Mouse (Mus musculus) kidney, postnatal 0 days (tissue): ENCODE results near the gene Galk2. TPM values are rescaled to one million over a fixed set of nuclear protein-coding genes. Genes with fewer than 3 reads are reported as not detected.

ENCODE experiments used
- ATAC-seq: fragments of 200-750 bp; cut with Nextera tagmentation; replicated peaks from 2 replicates; pipeline ENCODE4 v1.8.0; 2017; ENCODE audit warnings: low read depth, moderate number of reproducible peaks, moderate TSS enrichment, moderate library complexity; ENCODE audit not compliant: low FRiP score
- DNase-seq: peaks from one replicate; pipeline ENCODE4 v3.0.0-alpha.2; 2016; ENCODE audit warnings: low spot score
- H3K27ac ChIP-seq: fragments of 300-500 bp; sonication (generic); 2 replicates; pipeline ENCODE4 v1.5.1; 2014; ENCODE audit warnings: mild to moderate bottlenecking
- H3K27me3 ChIP-seq: fragments of 300-500 bp; sonication (generic); 2 replicates; pipeline ENCODE4 v1.6.1; 2014; ENCODE audit warnings: low read length, mixed read lengths; ENCODE audit not compliant: insufficient read depth
- H3K36me3 ChIP-seq: fragments of 300-500 bp; sonication (generic); 2 replicates; pipeline ENCODE4 v1.6.1; 2014; ENCODE audit warnings: low read length, mixed read lengths; ENCODE audit not compliant: insufficient read depth
- H3K4me1 ChIP-seq: fragments of 300-500 bp; sonication (generic); replicated peaks from 2 replicates; pipeline ENCODE4 v1.6.1; 2014; ENCODE audit warnings: antibody characterized with exemption, low read length, mixed read lengths; ENCODE audit not compliant: insufficient read depth
- H3K4me2 ChIP-seq: fragments of 300-500 bp; sonication (generic); 2 replicates; pipeline ENCODE4 v1.6.1; 2014; ENCODE audit warnings: mild to moderate bottlenecking, low read length, moderate library complexity, mixed read lengths
- H3K4me3 ChIP-seq: fragments of 300-500 bp; sonication (generic); replicated peaks from 2 replicates; pipeline ENCODE4 v1.5.1; 2014; ENCODE audit warnings: low read depth, low read length
- H3K9ac ChIP-seq: fragments of 300-500 bp; sonication (generic); 2 replicates; pipeline ENCODE4 v1.6.1; 2014; ENCODE audit warnings: low read depth, low read length
- H3K9me3 ChIP-seq: fragments of 300-500 bp; sonication (generic); replicated peaks from 2 replicates; pipeline ENCODE4 v1.6.1; 2016; ENCODE audit warnings: low read length, inconsistent platforms, mixed read lengths
- CTCF ChIP-seq: IDR thresholded peaks from 2 replicates; pipeline ENCODE4 v1.5.1; 2016; ENCODE audit warnings: antibody characterized with exemption, low read depth, mild to moderate bottlenecking, moderate library complexity
- WGBS: fragments of 180-500 bp; shearing (Covaris S2); extraction: QIAGEN DNeasy Blood & Tissue Kit; methylation state at CpG from one replicate; pipeline ENCODE4 v1.1.7; 2014; 5-methylcytosine and 5-hydroxymethylcytosine counted together
- polyA plus RNA-seq: library from polyadenylated mRNA; unstranded; fragments of >200 nt; fragmentation: Nextera tagmentation; extraction: Ambion mirVana; gene quantifications from 2 replicates; pipeline ENCODE4 v1.2.1, GENCODE M21; 2015

Galk2 gene
- polyA plus RNA-seq, 1 experiment from 2014 or later, result 60.6 TPM

DNA sequence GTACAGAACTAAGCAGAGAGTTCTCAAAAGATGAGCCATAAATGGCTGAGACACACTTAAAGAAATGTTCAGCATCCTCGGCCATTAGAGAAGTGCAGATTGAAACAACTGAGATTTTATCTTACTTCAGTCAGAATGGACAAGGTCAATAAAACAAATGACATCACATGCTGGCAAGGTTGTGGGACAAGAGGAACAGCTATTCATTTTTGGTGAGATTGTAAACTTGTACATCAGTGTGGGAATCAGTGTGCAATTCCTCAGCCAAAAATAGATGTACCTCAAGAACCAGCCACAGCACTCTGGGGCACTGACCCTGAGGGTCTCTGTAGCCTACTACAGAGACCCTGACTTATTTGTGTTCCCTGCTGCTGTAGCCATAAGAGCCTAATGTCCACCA is 84.4 kb downstream of the Galk2 start:
- DNase-seq, result no peak
- TF ChIP-seq CTCF, result no peak
- Histone ChIP-seq H3K4me3 (no peak overlapping the region), H3K9ac (no peak overlapping the region), H3K27ac (no peak overlapping the region), H3K36me3 (0 out of 2 replicates have a peak, but pooled peaks cover 19% of the 10 kb centered on the region), H3K4me2 (no peak overlapping the region), H3K9me3 (no peaks in the 10 kb centered on the region), H3K4me1 (no peaks in the 10 kb centered on the region), H3K27me3 (no peaks in the 10 kb centered on the region)
- ATAC-seq, result no peak
- 65% methylated on average over 1 of the region's 1 CpGs for WGBS

DNA sequence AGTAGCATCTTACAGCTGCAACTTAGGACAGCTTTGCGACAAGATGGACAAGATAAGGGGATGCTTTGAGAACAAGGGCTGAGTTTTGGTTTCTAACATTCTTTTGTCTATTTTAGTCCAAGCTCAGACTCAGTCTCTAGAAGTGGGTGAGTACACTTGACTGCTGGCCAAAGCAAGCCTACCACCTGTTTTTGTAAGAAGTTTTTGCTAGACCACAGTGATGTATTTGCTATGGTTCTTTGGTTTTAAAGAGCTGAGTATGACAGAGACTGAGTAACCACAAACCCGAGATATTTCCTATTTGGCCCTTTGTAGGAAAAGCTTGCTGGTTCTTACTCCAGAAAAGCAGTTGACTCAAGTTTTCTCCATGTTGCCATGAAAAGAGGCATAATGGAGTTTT is 89.3 kb downstream of the Galk2 start:
- ATAC-seq, result no peak
- H3K4me2 ChIP-seq, result no peak overlapping the region
- H3K4me1 ChIP-seq, result no peaks in the 10 kb centered on the region
- peaks cover 23% of the 10 kb centered on the region; the same call in 1 of the 2 replicates for H3K36me3 ChIP-seq
- H3K9me3 ChIP-seq, result no peaks in the 10 kb centered on the region
- no peak overlapping the region for H3K4me3 ChIP-seq
- H3K27me3 ChIP-seq, result no peaks in the 10 kb centered on the region
- no peak overlapping the region for H3K27ac ChIP-seq
- WGBS, result 89% methylated on average over 2 of the region's 2 CpGs
- DNase-seq, result no peak
- no peak overlapping the region for H3K9ac ChIP-seq
- no peak for TF ChIP-seq CTCF

DNA sequence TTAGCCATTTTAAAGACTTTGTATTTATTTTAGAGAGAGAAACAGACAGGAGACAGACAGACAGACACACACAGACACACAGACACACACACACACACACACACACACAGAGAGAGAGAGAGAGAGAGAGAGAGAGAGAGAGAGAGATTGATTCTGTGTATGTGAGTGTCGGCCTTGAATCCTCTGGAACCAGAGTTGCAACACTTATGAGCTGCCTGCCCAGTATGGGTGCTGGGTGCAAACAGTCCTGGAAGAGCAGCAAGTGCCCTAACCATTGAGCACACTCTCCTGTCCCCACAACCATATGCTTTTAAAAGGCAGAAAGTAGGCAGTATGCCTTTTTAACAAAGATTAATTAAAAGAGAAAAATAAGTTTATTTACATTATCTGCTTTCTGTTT is 109.9 kb downstream of the Galk2 start:
- Histone ChIP-seq H3K27ac (no peak overlapping the region), H3K9ac (no peak overlapping the region), H3K9me3 (no peaks in the 10 kb centered on the region), H3K27me3 (no peaks in the 10 kb centered on the region), H3K4me3 (no peak overlapping the region), H3K4me2 (no peak overlapping the region), H3K36me3 (no peaks in the 10 kb centered on the region), H3K4me1 (peaks cover 8% of the 10 kb centered on the region; the same call in 1 of the 2 replicates)
- 93% methylated on average over 1 of the region's 1 CpGs for WGBS
- TF ChIP-seq CTCF, result no peak
- DNase-seq (no peak), ATAC-seq (no peak)

DNA sequence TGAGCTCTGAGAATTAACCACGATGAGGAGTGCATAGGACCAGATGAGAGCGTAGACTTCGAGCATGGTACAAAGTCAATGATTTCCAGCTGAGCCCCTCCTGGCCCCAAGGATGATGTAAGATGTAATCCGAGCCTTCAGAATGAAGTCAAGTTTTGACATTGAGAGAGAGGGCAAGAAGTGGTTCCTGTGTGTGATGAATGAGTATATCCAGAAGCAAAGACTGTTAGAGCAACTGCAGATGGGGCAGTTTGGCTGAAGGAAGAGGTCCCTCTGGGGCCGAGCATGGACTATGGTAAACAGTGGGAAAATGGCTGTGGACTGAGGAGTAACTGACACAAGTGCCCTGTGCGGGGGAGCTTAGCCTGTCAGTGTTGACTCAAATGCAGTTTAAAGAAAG is 114.3 kb downstream of the Galk2 start:
- peak; percentile 69 for DNase-seq
- ATAC-seq, result peak; percentile 86
- Histone ChIP-seq H3K27ac (no peak overlapping the region), H3K9me3 (no peaks in the 10 kb centered on the region), H3K4me3 (no peak overlapping the region), H3K36me3 (peaks cover 9% of the 10 kb centered on the region; the same call in 1 of the 2 replicates), H3K27me3 (no peaks in the 10 kb centered on the region), H3K4me1 (peaks cover 10% of the 10 kb centered on the region; the same call in 1 of the 2 replicates), H3K9ac (no peak overlapping the region), H3K4me2 (no peak overlapping the region)
- TF ChIP-seq CTCF, result no peak
- 20% methylated on average over 6 of the region's 6 CpGs for WGBS

DNA sequence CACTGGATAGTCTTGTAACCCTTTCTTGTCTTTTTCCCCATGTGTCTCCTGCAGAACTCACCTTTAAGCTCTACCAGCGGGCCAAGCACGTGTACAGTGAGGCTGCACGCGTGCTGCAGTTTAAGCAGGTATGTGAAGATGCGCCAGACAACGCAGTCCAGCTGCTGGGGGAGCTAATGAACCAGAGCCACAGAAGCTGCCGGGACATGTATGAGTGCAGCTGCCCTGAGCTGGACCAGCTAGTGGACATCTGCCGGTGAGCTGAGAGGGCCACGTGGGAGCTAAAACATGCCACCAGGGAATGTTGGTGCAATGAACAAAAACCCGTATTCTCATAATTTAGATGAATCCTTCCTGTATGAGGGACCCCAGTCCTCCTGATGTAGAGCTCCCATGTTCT is 116.3 kb downstream of the Galk2 start:
- Histone ChIP-seq H3K9ac (no peak overlapping the region), H3K9me3 (no peaks in the 10 kb centered on the region), H3K27me3 (no peaks in the 10 kb centered on the region), H3K4me3 (no peak overlapping the region), H3K4me1 (peaks cover 10% of the 10 kb centered on the region; the same call in 1 of the 2 replicates), H3K4me2 (no peak overlapping the region), H3K36me3 (peaks cover 13% of the 10 kb centered on the region), H3K27ac (no peak overlapping the region)
- ATAC-seq, result no peak
- no peak for TF ChIP-seq CTCF
- DNase-seq, result no peak
- 92% methylated on average over 10 of the region's 10 CpGs for whole genome bisulfite sequencing

DNA sequence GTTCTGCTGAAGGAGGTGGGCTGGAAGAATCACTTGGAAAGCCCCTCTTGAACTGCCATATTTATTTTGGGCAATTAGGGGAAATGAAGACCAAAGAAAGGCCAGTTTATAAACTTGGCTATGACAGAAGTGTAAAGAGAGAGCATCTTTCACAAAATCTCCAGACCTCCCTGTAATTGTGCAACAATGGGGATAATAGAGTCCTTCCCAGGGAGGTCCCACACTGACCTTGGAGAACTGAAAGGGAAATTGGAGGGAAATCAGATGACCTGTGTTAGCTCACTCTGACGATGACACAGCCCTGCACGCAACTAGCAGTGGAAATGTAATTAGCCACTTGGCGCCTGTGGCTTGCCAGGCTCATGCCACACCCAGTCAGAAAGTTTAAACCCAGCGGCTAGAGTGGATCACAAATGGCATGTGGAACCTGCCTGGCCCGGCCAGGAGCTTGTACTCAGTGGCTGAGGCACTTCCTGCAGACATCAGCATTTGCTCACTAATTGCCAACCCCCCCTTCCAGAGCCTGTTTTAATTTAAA is 117.0 kb downstream of the Galk2 start:
- Histone ChIP-seq H3K27me3 (no peaks in the 10 kb centered on the region), H3K9ac (no peak overlapping the region), H3K36me3 (peaks cover 13% of the 10 kb centered on the region), H3K4me2 (no peak overlapping the region), H3K9me3 (no peaks in the 10 kb centered on the region), H3K4me3 (no peak overlapping the region), H3K27ac (no peak overlapping the region), H3K4me1 (peaks cover 10% of the 10 kb centered on the region; the same call in 1 of the 2 replicates)
- TF ChIP-seq CTCF, result no peak
- 36% methylated on average over 5 of the region's 5 CpGs for WGBS
- ATAC-seq (no peak), DNase-seq (no peak)

DNA sequence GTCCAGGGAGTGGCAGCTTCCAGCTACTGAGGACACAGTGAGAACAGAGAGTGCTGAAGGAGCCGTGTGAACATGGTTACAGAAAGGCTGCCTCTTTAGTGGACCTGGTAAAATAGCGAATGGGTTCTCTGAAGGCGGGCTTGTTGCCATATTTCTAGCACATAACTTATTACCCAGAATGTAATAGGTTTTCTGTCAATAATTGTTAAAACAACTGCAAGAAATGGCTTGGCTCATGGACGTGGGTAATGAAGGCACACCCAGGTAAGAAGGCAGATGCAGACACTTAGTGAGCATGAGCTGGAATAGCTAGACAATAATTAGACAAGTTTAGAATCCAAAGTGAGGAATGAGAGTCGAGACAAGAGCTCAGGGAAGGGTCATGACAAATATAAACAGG is 143.4 kb downstream of the Galk2 start:
- ATAC-seq, result no peak
- no peaks in the 10 kb centered on the region for H3K36me3 ChIP-seq
- H3K9ac ChIP-seq, result no peak overlapping the region
- H3K4me2 ChIP-seq, result no peak overlapping the region
- TF ChIP-seq CTCF, result no peak
- DNase-seq, result no peak
- H3K4me1 ChIP-seq, result no peaks in the 10 kb centered on the region
- no peaks in the 10 kb centered on the region for H3K27me3 ChIP-seq
- no peaks in the 10 kb centered on the region for H3K9me3 ChIP-seq
- 68% methylated on average over 5 of the region's 5 CpGs for WGBS
- no peak overlapping the region for H3K27ac ChIP-seq
- no peak overlapping the region for H3K4me3 ChIP-seq
